Mouse (Mus musculus) spleen, adult 2 months (tissue): ENCODE measurements around the gene Kcnk4.

ENCODE experiments used
- CTCF ChIP-seq: fragments of 200-500 bp; IDR thresholded peaks from 2 replicates; pipeline ENCODE4 v1.5.1; 2011; ENCODE audit warnings: mild to moderate bottlenecking, inconsistent platforms; ENCODE audit not compliant: insufficient read depth, insufficient read length, insufficient replicate concordance; ENCODE audit errors: extremely low read depth
- POLR2A ChIP-seq: fragments of 200-500 bp; IDR thresholded peaks from 2 replicates; pipeline ENCODE4 v1.6.1; 2011; ENCODE audit warnings: low read depth, low read length, inconsistent platforms

DNA sequence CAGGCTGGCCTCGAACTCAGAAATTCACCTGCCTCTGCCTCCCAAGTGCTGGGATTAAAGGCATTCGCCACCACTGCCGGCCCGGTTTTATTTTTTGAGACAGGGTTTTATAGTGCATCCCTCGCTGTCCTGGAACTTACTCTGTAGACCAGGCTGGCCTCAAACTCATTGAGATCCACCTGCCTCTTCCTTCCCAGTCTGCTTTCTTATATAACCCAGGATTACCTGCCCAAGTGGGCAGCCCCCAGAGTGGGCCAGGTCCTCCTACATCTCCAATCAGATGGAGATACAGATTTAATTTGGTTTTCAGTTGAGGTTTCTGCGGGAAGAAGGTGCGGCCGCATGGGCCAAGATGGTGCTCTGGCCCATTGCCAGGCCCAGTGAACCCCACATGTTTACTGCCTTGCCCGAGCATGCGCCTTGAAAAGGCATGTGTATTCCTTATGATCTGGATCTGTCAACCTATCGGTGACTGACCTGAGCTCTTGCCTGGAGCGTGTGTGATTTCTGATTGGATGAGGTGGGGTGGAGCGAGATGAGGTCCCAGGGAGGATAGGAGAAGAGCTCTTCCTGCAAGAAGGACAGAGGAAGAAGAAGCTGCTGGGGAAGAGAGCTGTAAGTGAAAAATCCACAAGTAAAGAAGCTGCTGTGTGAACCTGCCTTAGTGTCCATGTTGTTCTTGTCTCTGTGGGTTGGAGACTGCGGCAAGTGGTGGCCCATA, 40.4 kb downstream of the Kcnk4 start:
- no peak for TF ChIP-seq POLR2A
- TF ChIP-seq CTCF, result no peak
